Mouse (Mus musculus): ENCODE results near the gene Parpbp. TPM values are rescaled to one million over a fixed set of nuclear protein-coding genes. Genes with fewer than 3 reads are reported as not detected.

Gene Parpbp
- 10 to 100 TPM in 1 of 2 experiments, 1 to 10 TPM in 1; 9.5 to 11.9 TPM for total RNA-seq (2023)

DNA sequence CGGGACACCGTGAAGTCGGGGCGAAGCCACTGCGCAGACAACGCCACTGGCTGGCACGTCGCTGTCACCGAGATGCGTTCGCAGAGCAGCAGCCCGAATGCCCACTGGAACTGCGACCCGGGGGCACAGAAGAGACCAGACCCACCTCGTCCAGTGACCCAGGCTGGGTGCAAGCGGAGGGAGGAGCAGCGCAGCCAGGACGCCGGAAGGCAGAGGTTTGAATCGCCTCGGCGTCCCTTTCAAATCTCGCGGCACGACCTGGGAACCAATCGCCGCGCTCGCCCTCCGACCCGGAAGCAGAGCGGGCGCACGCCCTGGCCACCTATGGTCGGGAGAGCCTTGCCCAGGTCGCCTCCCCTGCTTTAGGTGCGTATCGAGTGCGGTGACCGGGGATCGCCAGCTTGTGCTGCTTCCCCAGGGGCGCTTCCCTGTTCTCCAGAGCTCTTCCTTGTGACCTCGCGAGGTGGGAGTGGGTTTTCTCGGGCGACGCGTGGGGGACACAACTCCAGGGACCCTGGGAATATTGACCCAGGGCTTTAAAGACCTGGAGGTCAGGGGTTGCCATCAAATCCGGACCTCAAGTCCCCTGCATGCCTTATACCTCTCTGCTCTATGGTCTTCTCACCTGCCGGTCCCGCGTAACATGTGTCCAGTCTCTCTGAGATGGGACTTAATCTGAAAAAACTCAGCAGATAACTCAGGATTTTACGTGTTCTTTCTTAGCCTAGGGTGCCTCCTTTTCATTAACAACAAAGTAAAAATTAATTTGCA lies at the start of gene Parpbp, which contains the start of gene Nup37:
Parpbp (minus strand) TSS at position 235 of the 771 bp plus-strand sequence.
Nup37 (plus strand) TSS at position 286 of the 771 bp plus-strand sequence.

DNA sequence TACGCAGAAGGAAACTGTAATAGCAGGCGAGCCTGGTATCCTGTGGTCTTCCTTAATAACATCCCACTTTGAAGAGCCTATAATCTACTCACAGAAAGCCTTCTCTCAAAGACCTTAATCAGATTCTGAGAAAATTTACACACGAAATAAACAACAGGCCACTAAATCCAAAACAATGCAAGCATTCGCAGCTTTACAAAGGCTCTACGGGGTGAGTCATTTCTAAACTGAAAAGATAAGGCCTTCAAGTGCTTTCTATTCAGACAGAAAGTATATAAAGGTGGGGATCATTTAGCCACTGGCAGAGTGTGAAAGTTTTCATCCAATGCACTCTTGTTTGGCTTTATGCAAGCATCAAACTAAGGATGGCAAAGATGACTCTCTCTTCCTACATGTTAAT lies 56.0 kb downstream of the Parpbp start, which contains the start of gene Pmch:
Pmch (plus strand) TSS at position 301 of the 400 bp plus-strand sequence.

Other genes starting within 250 kb of the Parpbp start
- gene Pmch, start 55.9 kb downstream of the Parpbp start, total RNA-seq (2023), result not detected
- 10 to 100 TPM in 1 of 2 experiments, 1 to 10 TPM in 1; 6.3 to 11.2 TPM for gene Nup37, start 51 bp upstream of the Parpbp start, total RNA-seq (2023)
- 10 to 100 TPM; 23.1 to 28.3 TPM for gene Washc3, start 54.2 kb upstream of the Parpbp start, total RNA-seq (2023)
- gene Dram1, start 232.1 kb upstream of the Parpbp start, total RNA-seq (2023), result 10 to 100 TPM; 32.3 to 33.9 TPM
- gene Gnptab, start 232.2 kb upstream of the Parpbp start, total RNA-seq (2023), result 10 to 100 TPM; 25.8 to 33.0 TPM